Mouse (Mus musculus) gastrocnemius, postnatal 14 days (tissue): Measurements from ENCODE around the gene Mdm4. TPM values are rescaled to one million over a fixed set of nuclear protein-coding genes. Genes with fewer than 3 reads are reported as not detected.

Source experiments
- DNase-seq: peaks from one replicate; pipeline ENCODE4 v3.0.0; 2021; ENCODE audit warnings: mixed read lengths
- intact Hi-C: fragments of 180-260 bp; cut with DNase I; formaldehyde crosslinking; loops from one replicate; pipeline ENCODE4 v1.15.1; 2025; ENCODE audit warnings: low total_unique reads
- microRNA-seq, 2 experiments: library from miRNA; unstranded; fragments of <30 nt; microRNA quantifications; one replicate each; pipeline ENCODE4 v1.2.0; 2021
- total RNA-seq, 2 experiments: library from RNA; stranded (reverse); gene quantifications; 2 replicates each; pipeline ENCODE4 v1.2.3; 2021

The Mdm4 gene
- total RNA-seq, 2 experiments from 2014 or later: 23.0 to 33.2 TPM

DNA sequence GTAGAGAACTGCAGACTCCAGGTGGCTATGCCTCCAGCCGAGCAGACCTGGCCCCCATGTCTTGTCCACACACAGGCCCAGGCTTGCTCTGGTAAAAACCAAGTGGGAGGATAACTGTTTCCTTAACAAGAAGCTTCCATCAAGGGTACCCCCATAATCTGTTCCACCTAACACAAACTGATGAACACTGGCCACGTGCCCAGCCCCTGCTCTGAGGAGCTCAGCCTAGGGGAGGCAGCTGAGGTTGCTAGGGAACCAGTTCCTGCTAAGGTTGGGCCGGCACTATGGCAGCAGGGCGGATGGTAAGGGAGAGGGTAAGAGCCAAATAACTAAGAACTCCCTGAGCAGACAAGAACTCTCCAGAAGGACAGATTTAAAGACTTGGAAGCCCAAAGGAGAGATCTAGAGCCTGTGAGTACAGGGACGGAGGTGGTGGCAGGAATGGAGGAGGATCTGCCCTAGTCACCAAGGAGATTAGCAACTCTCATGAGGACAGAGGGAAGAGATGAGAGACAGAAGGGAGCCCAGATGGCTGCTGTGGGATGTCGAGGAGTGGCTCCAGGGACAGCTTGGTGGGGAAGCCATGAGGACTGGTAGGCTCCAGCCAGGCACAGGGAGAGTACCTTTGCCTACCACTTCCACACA lies 114.4 kb downstream of the Mdm4 start:
- intact Hi-C loops: no loop called here
- DNase-seq: no peak

DNA sequence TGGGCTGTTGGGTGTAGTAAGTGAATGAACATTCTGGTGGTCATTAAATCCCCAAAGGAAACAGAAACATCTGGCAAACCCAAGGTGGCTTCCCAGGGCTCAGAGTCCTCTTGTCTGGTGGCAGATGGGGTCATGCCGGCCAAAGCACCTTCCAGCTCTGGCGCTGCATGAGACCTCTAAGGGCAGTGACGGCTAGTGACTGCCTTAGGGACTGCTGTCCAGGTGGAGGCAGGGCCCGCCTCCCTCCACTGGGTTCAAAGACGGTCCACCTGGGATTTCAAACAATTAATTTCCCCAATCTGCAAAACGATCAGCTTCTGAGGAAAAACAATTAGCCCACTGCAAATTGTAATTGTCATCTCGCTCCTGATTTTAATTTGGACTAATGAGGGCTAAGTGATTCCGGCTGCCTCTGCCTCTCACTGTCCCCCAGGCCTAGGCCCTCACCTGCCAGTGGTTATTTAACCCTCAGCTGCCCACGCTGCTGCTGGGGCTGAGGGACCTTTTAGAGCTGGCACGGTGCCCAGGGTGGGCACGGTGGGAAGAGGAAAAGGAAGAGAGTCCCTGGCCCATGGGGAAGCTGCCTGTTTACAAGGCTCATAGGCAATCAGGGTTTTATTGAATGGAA lies 119.8 kb downstream of the Mdm4 start:
- no peak for DNase-seq
- intact Hi-C loops: no loop called here

DNA sequence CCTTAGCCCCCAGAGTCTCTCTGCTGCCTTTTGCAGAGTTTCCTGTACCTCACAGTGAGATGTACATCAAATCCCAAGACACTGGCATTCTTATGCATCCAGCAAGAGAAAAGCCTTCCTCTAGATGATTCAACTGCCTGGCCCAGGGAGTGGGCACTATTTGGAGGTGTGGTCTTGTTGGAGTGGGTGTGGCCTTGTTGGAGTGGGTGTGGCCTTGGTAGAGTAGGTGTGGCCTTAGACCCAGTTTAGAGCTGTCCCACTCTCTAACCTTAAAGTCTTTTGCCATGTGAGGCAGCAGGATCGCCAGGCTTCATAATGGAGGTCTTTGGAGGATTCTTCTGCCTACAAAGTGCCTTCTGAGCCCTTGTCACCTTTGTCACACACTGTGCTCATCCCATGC lies 120.4 kb downstream of the Mdm4 start:
- no peak for DNase-seq
- intact Hi-C loops: no loop called here

Small RNA genes lying within 50 kb of the gene (microRNA-seq; reads per million reads assigned to microRNA genes)
- gene Gm44300: 0 reads per million in 2 experiments

Other genes with a start within 250 kb of the Mdm4 start
- 1 to 10 TPM; 1.6 to 3.1 TPM for gene Lrrn2, start 150.3 kb downstream of the Mdm4 start, total RNA-seq
- gene Pik3c2b, start 15.1 kb upstream of the Mdm4 start, total RNA-seq: 10 to 100 TPM; 12.2 to 21.6 TPM
- gene Ppp1r15b, start 100.6 kb upstream of the Mdm4 start, total RNA-seq: 10 to 100 TPM; 22.1 to 24.6 TPM
- gene Plekha6, start 133.6 kb upstream of the Mdm4 start, total RNA-seq: 10 to 100 TPM; 14.5 to 15.5 TPM